Mouse (Mus musculus): ENCODE measurements at regions not wholly inside any gene's neighbourhood (a gene's known extent, or its start where the extent isn't known, plus 50 kb on each side); places are given as distances from the start of the nearest gene placed in this dataset.

GRCm38 (mm10) chr2:129883417-129883816 lies 83.1 kb downstream of the Stk35 start:
- no peak overlapping the region for H3K27ac ChIP-seq (ENCODE audit: insufficient read depth, low read depth, low read length)
- TF ChIP-seq POLR2A (IDR thresholded peaks at IDR 0.05; ENCODE audit: borderline replicate concordance, low read depth, low read length): no peak
- no peak overlapping the region for H3K4me3 ChIP-seq (ENCODE audit: insufficient read depth, low read length)
- peaks cover 5% of the 10 kb centered on the region; the same call in 1 of the 2 replicates for H3K4me1 ChIP-seq (ENCODE audit: control insufficient read depth, insufficient read depth, low read length)

- Histone ChIP-seq H3K27ac (ENCODE audit: insufficient read depth, low read depth, low read length) (no peak overlapping the region), H3K4me1 (ENCODE audit: control insufficient read depth, insufficient read depth, low read length) (peaks cover 5% of the 10 kb centered on the region; the same call in 1 of the 2 replicates), H3K4me3 (ENCODE audit: insufficient read depth, low read length) (no peak overlapping the region)
- TF ChIP-seq CTCF (IDR thresholded peaks at IDR 0.05; ENCODE audit: low read depth, low read length): no peak
- no peak for TF ChIP-seq POLR2A (IDR thresholded peaks at IDR 0.05; ENCODE audit: borderline replicate concordance, low read depth, low read length)
Observed at GRCm38 (mm10) chr2:129884316-129884715, 84.0 kb downstream of the Stk35 start.

- H3K4me3 ChIP-seq (ENCODE audit: insufficient read depth, low read length): no peak overlapping the region
- no peak overlapping the region for H3K27ac ChIP-seq (ENCODE audit: insufficient read depth, low read depth, low read length)
- TF ChIP-seq POLR2A (IDR thresholded peaks at IDR 0.05; ENCODE audit: borderline replicate concordance, low read depth, low read length): no peak
- no peak for TF ChIP-seq CTCF (IDR thresholded peaks at IDR 0.05; ENCODE audit: low read depth, low read length)
- peaks cover 5% of the 10 kb centered on the region; the same call in 1 of the 2 replicates for H3K4me1 ChIP-seq (ENCODE audit: control insufficient read depth, insufficient read depth, low read length)
Observed at GRCm38 (mm10) chr2:129885536-129885935, 85.2 kb downstream of the Stk35 start.

- Histone ChIP-seq H3K4me1 (ENCODE audit: control insufficient read depth, insufficient read depth, low read length) (peaks cover 44% of the 10 kb centered on the region), H3K4me3 (ENCODE audit: insufficient read depth, low read length) (peak overlapping the region; percentile 24; the same call in 1 of the 2 replicates), H3K27ac (ENCODE audit: insufficient read depth, low read depth, low read length) (peak overlapping the region; percentile 85)
- TF ChIP-seq POLR2A (IDR thresholded peaks at IDR 0.05; ENCODE audit: borderline replicate concordance, low read depth, low read length) (no peak), CTCF (IDR thresholded peaks at IDR 0.05; ENCODE audit: low read depth, low read length) (no peak)
Observed at GRCm38 (mm10) chr2:129893231-129893630, 92.9 kb downstream of the Stk35 start.

GRCm38 (mm10) chr2:129893832-129894231 lies 93.5 kb downstream of the Stk35 start:
- H3K4me3 ChIP-seq (ENCODE audit: insufficient read depth, low read length): no peak overlapping the region
- TF ChIP-seq CTCF (IDR thresholded peaks at IDR 0.05; ENCODE audit: low read depth, low read length) (no peak), POLR2A (IDR thresholded peaks at IDR 0.05; ENCODE audit: borderline replicate concordance, low read depth, low read length) (no peak)
- H3K4me1 ChIP-seq (ENCODE audit: control insufficient read depth, insufficient read depth, low read length): peaks cover 50% of the 10 kb centered on the region
- H3K27ac ChIP-seq (ENCODE audit: insufficient read depth, low read depth, low read length): peak overlapping the region; percentile 52

- Histone ChIP-seq H3K4me1 (ENCODE audit: control insufficient read depth, insufficient read depth, low read length) (peaks cover 51% of the 10 kb centered on the region), H3K27ac (ENCODE audit: insufficient read depth, low read depth, low read length) (no peak overlapping the region; the same call in 1 of the 2 replicates), H3K4me3 (ENCODE audit: insufficient read depth, low read length) (no peak overlapping the region)
- no peak for TF ChIP-seq CTCF (IDR thresholded peaks at IDR 0.05; ENCODE audit: low read depth, low read length)
- TF ChIP-seq POLR2A (IDR thresholded peaks at IDR 0.05; ENCODE audit: borderline replicate concordance, low read depth, low read length): no peak
Observed at GRCm38 (mm10) chr2:129894906-129895305, 94.6 kb downstream of the Stk35 start.

- Histone ChIP-seq H3K27ac (ENCODE audit: insufficient read depth, low read depth, low read length) (no peak overlapping the region; the same call in 1 of the 2 replicates), H3K4me3 (ENCODE audit: insufficient read depth, low read length) (no peak overlapping the region), H3K4me1 (ENCODE audit: control insufficient read depth, insufficient read depth, low read length) (peaks cover 51% of the 10 kb centered on the region)
- TF ChIP-seq POLR2A (IDR thresholded peaks at IDR 0.05; ENCODE audit: borderline replicate concordance, low read depth, low read length): no peak
Observed at GRCm38 (mm10) chr2:129895369-129895768, 95.1 kb downstream of the Stk35 start.

GRCm38 (mm10) chr2:129896696-129897095 lies 96.4 kb downstream of the Stk35 start:
- TF ChIP-seq CTCF (IDR thresholded peaks at IDR 0.05; ENCODE audit: low read depth, low read length): no peak
- TF ChIP-seq POLR2A (IDR thresholded peaks at IDR 0.05; ENCODE audit: borderline replicate concordance, low read depth, low read length): no peak
- no peak overlapping the region for H3K27ac ChIP-seq (ENCODE audit: insufficient read depth, low read depth, low read length)
- peaks cover 48% of the 10 kb centered on the region for H3K4me1 ChIP-seq (ENCODE audit: control insufficient read depth, insufficient read depth, low read length)
- no peak overlapping the region for H3K4me3 ChIP-seq (ENCODE audit: insufficient read depth, low read length)

- H3K4me1 ChIP-seq (ENCODE audit: control insufficient read depth, insufficient read depth, low read length): peaks cover 23% of the 10 kb centered on the region
- TF ChIP-seq CTCF (IDR thresholded peaks at IDR 0.05; ENCODE audit: low read depth, low read length): no peak
- no peak for TF ChIP-seq POLR2A (IDR thresholded peaks at IDR 0.05; ENCODE audit: borderline replicate concordance, low read depth, low read length)
- H3K27ac ChIP-seq (ENCODE audit: insufficient read depth, low read depth, low read length): peak overlapping the region; percentile 19; the same call in 1 of the 2 replicates
- no peak overlapping the region for H3K4me3 ChIP-seq (ENCODE audit: insufficient read depth, low read length)
Observed at GRCm38 (mm10) chr2:129903383-129904135, 103.2 kb downstream of the Stk35 start.

- H3K27ac ChIP-seq (ENCODE audit: insufficient read depth, low read depth, low read length): no peak overlapping the region
- TF ChIP-seq CTCF (IDR thresholded peaks at IDR 0.05; ENCODE audit: low read depth, low read length) (no peak), POLR2A (IDR thresholded peaks at IDR 0.05; ENCODE audit: borderline replicate concordance, low read depth, low read length) (no peak)
- no peak overlapping the region for H3K4me3 ChIP-seq (ENCODE audit: insufficient read depth, low read length)
- H3K4me1 ChIP-seq (ENCODE audit: control insufficient read depth, insufficient read depth, low read length): peaks cover 19% of the 10 kb centered on the region
Observed at GRCm38 (mm10) chr2:129904753-129905152, 104.4 kb downstream of the Stk35 start.
